Mouse (Mus musculus) layer of hippocampus, postnatal 10 days (tissue): ENCODE measurements at regions not wholly inside any gene's neighbourhood (a gene's known extent, or its start where the extent isn't known, plus 50 kb on each side); places are given as distances from the start of the nearest gene placed in this dataset.

Source experiments
- DNase-seq, 2 experiments: peaks; one replicate each; pipeline ENCODE4 v3.0.0; 2021; ENCODE audit warnings: low spot score in 2 of 2

- no peak for DNase-seq
These were observed 123.5 kb downstream of the Ly86 start for GRCm38 (mm10) chr13:37468304-37469178.

DNA sequence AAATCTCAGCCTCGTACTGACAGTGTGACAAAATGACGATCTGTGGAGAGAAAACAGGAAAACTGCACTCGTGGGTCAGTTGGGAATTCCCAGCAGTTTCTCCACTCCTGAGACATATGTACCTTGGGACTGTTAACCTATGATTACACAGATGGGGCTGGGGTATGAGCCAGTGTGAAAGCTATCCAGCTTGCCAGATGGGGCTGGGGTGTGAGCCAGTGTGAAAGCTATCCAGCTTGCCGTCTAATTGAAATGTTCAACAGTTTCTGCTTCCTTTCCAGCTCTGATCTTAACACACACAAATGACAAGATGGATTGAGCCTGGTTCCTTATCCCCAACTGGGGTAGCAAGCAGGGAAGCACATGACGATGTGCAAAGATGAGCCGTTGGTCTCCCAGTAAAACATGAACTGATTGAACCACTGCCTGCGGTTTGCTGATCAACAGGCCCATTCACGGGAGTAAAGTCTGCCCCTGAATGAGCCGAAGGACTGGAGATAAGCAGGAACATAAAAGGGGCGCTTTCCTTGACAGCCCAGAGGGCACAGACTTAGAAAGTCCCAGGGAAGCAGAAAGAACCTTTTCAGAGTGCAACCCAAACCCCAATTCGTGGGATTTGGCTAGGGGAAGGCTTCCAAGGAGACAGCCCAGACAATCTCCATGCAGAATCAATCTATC lies 125.4 kb downstream of the Ly86 start:
- no peak for DNase-seq

- no peak for DNase-seq
These were observed 128.4 kb downstream of the Ly86 start for GRCm38 (mm10) chr13:37473359-37473758.

GRCm38 (mm10) chr13:37475804-37476203 lies 130.8 kb downstream of the Ly86 start:
- DNase-seq = no peak

DNA sequence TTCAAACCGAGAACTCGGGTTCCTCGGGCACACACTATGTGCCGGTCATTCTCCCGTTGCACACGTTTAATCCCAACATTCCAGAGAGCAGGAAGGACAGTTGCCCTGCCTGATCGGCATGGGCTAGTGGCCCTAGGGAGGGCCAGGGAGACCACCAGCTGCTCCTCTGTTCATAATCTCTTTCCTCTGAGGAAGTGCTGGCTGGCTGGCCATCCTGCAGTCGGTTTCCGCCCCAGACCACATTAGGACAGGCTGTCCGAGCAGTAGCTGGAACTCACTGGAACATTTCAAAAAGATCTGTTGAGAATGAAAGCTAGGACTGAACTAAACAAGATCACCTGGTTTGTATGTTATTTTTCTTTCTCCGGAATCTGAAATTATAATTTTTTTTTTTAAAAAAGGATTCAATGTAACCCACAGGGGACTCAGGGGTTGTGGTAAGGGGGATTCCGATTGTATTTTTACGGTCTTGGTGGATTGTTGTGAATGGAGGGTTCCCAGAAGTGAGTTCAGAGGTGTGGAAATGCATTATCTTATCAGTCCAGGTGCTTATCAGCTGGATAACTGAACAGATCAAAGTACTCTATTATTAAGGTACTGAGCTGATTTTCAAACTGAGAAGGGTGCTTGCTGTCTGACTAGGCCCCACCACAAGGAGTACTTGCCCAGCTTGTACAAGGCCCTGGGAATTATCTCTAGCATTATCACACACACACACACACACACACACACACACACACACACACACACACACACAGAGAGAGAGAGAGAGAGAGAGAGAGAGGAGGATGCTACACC lies 131.4 kb downstream of the Ly86 start:
- DNase-seq = no peak

DNA sequence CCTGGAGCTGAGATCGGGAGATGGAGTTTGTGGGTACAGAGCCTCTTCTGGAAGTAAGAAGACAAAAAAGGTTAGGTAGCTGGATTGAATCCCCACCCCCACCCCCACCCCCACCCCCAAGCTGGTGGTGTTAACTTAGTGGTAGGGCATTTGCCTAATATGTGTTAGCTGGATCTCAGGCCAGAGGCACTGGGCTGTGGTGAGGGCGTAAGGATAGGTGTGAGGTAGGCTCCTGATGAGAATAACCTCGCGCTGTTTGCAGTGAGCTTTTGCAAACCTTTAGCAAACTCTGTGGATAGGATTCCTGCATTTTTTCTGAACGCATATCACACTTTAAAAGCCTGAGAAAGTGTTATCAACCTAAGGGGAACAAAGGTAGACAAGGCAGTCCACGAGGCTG lies 132.3 kb downstream of the Ly86 start:
- DNase-seq = no peak

GRCm38 (mm10) chr13:37477749-37478548 lies 132.9 kb downstream of the Ly86 start:
- peak in 1 of 2 experiments; percentile 51 for DNase-seq

DNA sequence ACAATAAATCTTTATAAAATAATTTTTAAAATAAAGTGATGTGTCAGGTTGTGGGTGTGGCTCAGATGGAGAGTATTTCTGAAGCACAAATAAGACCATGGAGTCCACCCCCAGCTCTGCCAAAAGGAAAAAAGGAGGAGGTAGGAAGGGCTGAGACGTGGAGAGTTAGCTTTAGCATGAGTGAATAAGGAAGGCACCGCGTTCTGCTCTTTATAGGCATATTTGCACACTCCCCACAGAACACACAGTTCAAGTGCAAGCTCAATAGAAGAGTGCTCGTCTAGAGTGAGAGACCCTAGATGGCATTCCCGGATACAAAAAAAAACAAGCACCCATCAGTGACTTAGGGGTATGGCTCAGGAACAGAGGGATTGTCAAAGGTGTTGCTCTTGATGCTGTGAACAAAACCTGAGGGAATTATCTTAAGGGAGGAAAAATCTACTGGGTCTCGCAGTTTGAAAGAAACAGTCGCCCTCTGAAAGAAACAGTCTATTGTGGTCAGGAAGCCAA lies 134.2 kb downstream of the Ly86 start:
- DNase-seq = no peak

- DNase-seq = no peak
These were observed 136.5 kb downstream of the Ly86 start for GRCm38 (mm10) chr13:37481514-37481913.

GRCm38 (mm10) chr13:37482038-37482437 lies 137.0 kb downstream of the Ly86 start:
- DNase-seq = no peak

- peak; percentile 60 to 69 for DNase-seq
These were observed 137.6 kb downstream of the Ly86 start for GRCm38 (mm10) chr13:37482589-37482988.

DNA sequence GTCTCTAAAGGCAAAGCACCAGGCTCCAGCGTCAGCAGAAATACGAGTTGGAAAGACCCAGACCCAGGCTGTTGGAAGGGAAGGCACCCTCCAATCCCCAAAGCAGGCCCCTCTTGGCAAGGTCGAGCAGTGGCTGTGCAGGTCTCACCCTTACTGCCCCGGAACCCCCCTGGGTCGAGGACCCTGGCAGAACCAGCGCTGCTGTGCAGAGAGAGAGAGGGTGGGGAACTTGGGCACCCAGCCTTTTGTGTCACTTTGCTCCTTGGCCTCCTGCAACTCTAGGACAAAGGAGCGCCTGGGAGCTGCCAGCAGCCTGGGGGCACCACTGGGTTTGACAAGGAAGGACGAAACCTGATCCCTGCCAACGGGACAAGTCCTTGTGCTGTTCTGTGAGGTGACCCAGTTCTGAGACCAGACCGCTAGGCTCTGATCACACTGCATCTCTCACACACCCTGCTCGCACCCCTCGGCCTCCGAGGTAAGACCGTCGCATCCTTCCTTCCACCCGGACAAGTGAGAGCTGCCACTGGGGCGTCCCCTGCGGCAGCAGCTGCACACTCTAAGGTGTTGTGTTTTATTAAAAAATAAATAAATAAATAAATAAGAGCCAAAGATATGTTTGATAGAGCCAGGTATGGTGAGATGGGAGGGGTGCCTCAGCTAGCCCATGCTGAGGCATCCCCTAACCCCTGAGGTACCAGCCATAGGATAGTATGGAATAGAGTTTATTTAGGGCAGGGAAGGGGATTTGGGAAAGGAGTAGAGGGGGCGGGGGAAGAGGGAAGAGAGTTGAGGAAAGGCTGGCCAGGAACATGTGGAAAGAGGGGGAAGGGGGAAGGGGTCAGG lies 138.2 kb downstream of the Ly86 start:
- peak; percentile 46 to 67 for DNase-seq

- no peak for DNase-seq
These were observed 139.6 kb downstream of the Ly86 start for GRCm38 (mm10) chr13:37484631-37485030.

DNA sequence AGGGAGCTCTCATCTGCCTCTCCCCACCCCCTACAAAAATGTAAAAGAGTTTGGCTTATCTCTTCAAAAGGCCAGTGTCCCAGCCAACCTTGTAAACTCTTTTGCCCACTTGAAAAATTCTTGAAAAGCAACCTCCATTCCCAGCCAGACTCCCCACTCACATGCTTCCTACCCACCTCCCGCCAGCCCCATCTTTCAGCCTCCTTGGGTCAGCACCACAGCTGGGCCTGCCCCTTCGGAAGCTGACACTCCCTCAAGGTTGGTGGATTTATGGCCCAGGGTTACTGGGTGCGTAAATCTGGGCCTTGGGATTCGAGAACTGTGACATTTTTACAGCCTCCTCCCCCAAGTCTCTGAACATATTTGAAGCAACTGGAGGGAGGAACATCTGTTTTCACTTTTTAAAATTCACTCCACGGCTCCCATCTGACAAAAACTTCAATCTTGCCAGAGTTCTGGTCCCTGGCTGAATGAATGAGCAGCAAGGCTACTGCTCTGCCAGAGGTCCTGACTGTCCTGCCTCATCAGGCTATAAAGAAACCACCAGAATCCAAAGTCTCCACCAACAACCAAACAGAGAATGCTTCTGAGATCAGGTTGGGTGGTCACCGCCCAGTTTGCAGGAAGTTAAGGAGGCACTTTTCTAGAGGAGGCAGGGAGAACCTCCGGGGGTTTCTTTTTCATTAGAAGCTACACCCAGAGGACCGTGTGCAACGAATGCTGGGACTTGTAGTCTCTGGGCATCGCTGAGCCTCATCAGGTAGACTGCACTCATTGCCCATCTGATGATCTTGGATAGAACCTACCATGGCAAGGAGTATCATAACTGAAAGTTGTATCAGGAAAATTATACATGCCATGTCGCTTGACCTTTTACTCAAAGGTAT lies 147.3 kb downstream of the Ly86 start:
- no peak for DNase-seq

DNA sequence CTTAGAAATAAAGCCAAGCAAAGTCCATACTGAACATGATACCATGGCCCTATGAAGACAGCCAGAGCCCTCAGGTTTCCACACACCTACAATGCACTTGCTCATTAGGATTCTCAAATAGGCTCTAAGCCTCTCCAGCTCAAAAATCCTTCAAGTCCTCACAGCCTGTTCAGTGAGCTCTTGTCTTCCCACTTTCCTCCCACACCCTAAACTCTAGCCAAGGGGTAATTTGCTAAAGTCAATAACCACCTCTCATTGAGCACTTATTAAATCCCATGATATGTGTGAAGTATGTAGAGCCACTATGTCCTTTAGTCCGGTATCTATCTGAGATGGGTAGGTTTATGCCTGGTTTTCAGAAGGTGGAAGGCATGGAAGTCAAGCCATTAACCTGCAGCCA lies 148.3 kb downstream of the Ly86 start:
- DNase-seq = no peak

GRCm38 (mm10) chr13:37495272-37495932 lies 150.4 kb downstream of the Ly86 start:
- no peak for DNase-seq

DNA sequence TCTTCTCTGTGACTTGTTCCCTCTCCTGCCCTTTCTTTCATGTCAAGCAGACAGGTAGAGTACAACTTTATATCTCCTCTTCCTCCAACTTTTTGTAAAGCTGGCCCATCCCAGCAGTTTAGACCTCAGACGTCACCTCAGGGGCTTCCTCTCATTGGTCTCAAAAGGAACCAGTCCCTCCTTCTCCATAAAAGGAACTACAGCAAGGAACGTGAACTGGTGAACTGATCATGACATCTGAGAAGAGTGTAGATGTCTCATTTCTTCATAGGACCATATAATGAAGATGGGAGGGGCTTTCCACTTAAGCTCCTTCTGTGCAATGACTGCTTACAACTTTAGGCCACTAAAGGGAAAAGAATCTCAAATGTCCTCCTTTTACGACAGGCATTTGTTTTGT lies 153.0 kb downstream of the Ly86 start:
- no peak for DNase-seq

DNA sequence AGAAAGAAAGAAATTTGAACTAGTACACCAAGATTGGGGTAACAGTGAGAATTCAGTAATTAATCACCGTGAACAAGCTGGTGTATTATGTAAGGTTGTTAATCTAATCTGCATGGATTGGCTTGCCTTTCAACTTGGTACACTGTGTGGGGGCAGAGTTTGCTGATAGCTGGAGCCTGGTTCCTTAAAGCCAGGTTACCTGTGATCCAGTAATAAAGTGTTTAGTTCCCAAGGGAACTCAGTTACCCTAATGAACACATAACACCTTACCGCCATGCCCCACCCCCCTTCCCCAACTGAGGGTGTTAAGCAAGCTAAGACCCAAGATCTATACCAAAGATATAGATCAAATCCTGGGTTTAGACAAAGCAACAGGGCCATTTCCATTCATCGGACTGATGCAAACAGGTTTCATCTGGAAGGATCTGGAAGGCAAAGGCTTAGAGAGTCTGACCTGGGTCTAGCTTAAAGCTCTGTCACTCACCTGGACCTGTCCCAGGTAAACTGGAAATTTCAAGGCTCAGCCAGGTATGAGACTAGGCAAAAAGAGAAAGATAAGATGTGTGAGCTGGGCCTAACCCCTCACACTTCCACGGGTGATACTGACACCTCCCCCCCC lies 155.8 kb downstream of the Ly86 start:
- no peak for DNase-seq
